Mouse (Mus musculus) testis, adult 2 months (tissue): Measurements from ENCODE around the gene Nos1ap. TPM values are rescaled to one million over a fixed set of nuclear protein-coding genes. Genes with fewer than 3 reads are reported as not detected.

Experiments used
- H3K27ac ChIP-seq: fragments of 200-500 bp; 2 replicates; pipeline ENCODE4 v1.5.1; 2012; ENCODE audit warnings: low read depth, low read length; ENCODE audit not compliant: control insufficient read depth, insufficient read depth
- H3K27me3 ChIP-seq: fragments of 200-500 bp; 2 replicates; pipeline ENCODE4 v1.6.1; 2012; ENCODE audit warnings: mild to moderate bottlenecking, low read length, moderate library complexity; ENCODE audit not compliant: control insufficient read depth, insufficient read depth
- H3K36me3 ChIP-seq: fragments of 200-500 bp; 2 replicates; pipeline ENCODE4 v1.6.1; 2012; ENCODE audit warnings: mild to moderate bottlenecking, low read length; ENCODE audit not compliant: control insufficient read depth, insufficient read depth
- H3K4me1 ChIP-seq: fragments of 200-500 bp; 2 replicates; pipeline ENCODE4 v1.6.1; 2012; ENCODE audit warnings: low read length; ENCODE audit not compliant: control insufficient read depth, insufficient read depth
- H3K4me3 ChIP-seq: fragments of 200-500 bp; 2 replicates; pipeline ENCODE4 v1.5.1; 2012; ENCODE audit warnings: low read depth, mild to moderate bottlenecking, low read length, moderate library complexity, mixed read lengths; ENCODE audit not compliant: control insufficient read depth
- CTCF ChIP-seq: fragments of 200-500 bp; IDR thresholded peaks from 2 replicates; pipeline ENCODE4 v1.5.1; 2012; ENCODE audit warnings: low read depth, mild to moderate bottlenecking, inconsistent platforms, low read length, moderate library complexity; ENCODE audit not compliant: control insufficient read depth, insufficient read depth, insufficient replicate concordance
- POLR2A ChIP-seq: fragments of 200-500 bp; IDR thresholded peaks from 2 replicates; pipeline ENCODE4 v1.6.1; 2012; ENCODE audit warnings: low read depth, mild to moderate bottlenecking, inconsistent platforms, low read length, moderate library complexity; ENCODE audit not compliant: control insufficient read depth
- polyA plus RNA-seq: library from polyadenylated mRNA; depleted of rRNA; stranded (reverse); fragments of >200 nt; gene quantifications from 2 replicates; pipeline ENCODE4 v1.2.3, GENCODE M21; 2012

Nos1ap gene
- polyA plus RNA-seq, 1 experiment: 2.1 TPM

DNA sequence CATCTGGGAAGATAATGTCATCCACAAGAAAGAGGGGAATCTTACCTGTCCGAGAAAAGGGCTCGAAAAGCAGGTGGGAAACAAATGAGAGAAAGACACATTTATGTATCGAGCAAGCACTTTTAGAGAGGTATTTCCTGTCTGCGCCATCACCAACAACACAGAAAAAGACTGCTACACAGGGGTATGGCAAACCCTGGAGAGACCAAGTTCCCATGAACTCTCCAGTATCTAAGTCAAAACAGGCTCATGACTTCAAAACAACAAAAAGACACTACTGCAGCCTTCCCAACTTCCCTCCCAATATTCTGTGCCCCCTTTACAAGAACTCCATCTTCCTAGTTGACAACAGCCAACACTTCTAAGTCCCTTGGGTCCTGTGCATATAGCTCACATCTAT, 283.4 kb downstream of the Nos1ap start, which contains the start of gene Gm7694:
TSS of gene Gm7694 (minus strand) at position 101 of the 400 bp plus-strand sequence.
- no peaks in the 10 kb centered on the region for H3K36me3 ChIP-seq
- H3K27me3 ChIP-seq: no peaks in the 10 kb centered on the region
- TF ChIP-seq POLR2A: no peak
- no peak for TF ChIP-seq CTCF
- no peak within 1 kb of the TSS for H3K27ac ChIP-seq
- no peak within 1 kb of the TSS for H3K4me3 ChIP-seq
- H3K4me1 ChIP-seq: peaks cover 5% of the 10 kb centered on the region

DNA sequence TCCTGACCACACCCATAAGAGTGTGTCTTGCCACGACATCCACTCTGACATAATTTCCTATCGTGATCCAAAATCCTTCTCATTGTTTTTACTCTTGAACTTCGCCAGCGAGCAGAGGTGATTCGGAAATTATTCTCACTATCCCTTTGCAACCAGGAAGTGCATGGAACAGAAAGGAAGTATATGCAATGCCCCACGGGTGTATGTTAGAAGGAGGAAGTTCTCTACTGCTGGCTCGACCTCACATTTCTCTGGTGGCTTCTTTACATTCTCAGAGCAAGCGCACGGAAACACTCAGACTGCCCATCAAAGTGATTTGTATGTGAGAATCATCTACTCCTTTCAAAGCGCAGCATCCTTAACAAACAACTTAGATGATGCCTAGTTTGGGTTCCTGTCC, 284.7 kb downstream of the Nos1ap start:
- TF ChIP-seq CTCF (no peak), POLR2A (no peak)
- Histone ChIP-seq H3K27me3 (no peaks in the 10 kb centered on the region), H3K4me1 (peaks cover 5% of the 10 kb centered on the region), H3K27ac (no peak overlapping the region), H3K4me3 (no peak overlapping the region), H3K36me3 (no peaks in the 10 kb centered on the region)

DNA sequence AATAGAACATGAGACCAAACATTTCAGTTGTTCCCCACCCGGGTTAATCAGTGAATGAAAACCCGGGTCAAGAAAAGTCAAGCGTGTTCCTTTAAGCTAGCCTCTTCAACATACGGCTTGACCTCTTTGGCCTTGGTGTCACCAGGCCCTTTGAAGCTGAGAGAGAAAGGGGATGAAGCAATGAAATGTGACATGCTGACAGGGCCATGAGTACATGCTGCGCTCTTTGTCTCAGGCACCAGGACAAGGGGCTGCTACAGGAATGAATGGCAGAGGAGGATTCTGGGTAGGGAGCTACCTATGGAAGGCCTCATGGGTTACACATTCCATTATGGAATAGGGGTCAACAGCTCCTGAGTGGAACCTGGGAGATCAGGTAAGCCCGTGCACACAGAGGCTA, 286.6 kb downstream of the Nos1ap start:
- no peaks in the 10 kb centered on the region for H3K27me3 ChIP-seq
- no peaks in the 10 kb centered on the region for H3K36me3 ChIP-seq
- peaks cover 5% of the 10 kb centered on the region for H3K4me1 ChIP-seq
- no peak for TF ChIP-seq POLR2A
- no peak for TF ChIP-seq CTCF
- no peak overlapping the region for H3K27ac ChIP-seq
- no peak overlapping the region for H3K4me3 ChIP-seq

DNA sequence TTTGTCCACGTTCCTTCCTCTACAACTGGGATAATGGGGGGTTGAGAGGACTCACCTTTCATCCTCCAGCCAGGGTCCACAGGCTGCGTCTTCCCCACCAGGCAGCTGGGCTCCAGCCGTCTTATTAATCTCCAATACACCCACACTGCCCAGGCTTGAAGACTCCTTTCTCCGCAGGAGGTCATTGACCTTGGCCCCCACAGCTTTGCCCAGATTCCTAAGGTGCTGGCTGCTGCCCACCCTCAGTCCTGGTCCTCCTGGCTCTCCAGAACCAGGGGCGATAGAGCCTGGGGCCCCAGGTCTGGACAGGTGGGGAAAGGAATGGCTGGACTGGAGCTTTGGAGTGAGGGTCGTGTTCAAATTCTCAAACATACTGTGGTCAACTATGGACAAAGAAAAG, 287.2 kb downstream of the Nos1ap start:
- H3K4me3 ChIP-seq: no peak overlapping the region
- peaks cover 5% of the 10 kb centered on the region for H3K4me1 ChIP-seq
- no peak overlapping the region for H3K27ac ChIP-seq
- no peaks in the 10 kb centered on the region for H3K36me3 ChIP-seq
- H3K27me3 ChIP-seq: no peaks in the 10 kb centered on the region
- TF ChIP-seq CTCF (no peak), POLR2A (no peak)

DNA sequence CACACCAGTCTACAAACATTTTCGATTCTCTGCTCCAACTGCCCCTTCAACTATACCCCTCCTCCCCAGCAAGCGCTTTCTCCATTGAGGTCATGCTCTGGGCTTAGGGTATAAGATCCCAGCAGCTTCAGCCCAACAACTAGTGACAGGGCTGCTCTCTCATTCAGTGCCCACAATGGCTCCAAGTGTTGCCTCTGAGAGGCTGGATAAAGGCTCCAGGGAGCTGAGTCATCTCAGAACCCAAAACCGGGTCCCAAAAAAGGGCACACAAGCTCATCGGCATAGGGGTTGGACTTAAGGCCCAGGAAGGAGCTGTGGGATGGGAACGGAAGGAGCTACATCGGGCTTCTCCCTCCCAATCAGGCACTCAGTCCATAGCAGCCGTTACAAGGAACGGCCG, 288.0 kb downstream of the Nos1ap start:
- Histone ChIP-seq H3K4me1 (peaks cover 5% of the 10 kb centered on the region), H3K36me3 (no peaks in the 10 kb centered on the region), H3K27me3 (no peaks in the 10 kb centered on the region), H3K4me3 (no peak overlapping the region), H3K27ac (no peak overlapping the region)
- TF ChIP-seq POLR2A (no peak), CTCF (no peak)

DNA sequence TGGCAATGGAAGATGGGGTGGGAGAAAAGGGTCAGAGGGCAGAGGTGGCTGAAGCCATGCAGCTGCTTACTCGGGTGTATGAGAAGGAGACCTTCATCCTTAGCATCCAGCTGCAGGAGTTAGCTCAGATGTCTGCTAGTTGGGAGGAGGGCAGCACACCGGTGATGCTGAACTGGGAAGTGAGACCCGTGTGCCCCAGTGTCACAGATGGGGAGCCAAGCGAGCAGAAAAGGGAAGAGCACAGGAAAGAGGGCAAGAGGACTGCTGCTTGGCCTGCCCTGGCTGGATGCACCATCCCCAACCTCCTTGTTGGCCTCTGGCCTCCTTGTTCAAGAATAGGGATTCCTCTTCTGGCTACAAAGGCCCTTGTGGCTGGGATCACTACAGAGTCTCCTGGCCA, 290.2 kb downstream of the Nos1ap start:
- Histone ChIP-seq H3K27me3 (no peaks in the 10 kb centered on the region), H3K4me1 (peaks cover 5% of the 10 kb centered on the region), H3K4me3 (no peak overlapping the region), H3K36me3 (no peaks in the 10 kb centered on the region), H3K27ac (no peak overlapping the region)
- TF ChIP-seq CTCF: no peak
- TF ChIP-seq POLR2A: no peak

DNA sequence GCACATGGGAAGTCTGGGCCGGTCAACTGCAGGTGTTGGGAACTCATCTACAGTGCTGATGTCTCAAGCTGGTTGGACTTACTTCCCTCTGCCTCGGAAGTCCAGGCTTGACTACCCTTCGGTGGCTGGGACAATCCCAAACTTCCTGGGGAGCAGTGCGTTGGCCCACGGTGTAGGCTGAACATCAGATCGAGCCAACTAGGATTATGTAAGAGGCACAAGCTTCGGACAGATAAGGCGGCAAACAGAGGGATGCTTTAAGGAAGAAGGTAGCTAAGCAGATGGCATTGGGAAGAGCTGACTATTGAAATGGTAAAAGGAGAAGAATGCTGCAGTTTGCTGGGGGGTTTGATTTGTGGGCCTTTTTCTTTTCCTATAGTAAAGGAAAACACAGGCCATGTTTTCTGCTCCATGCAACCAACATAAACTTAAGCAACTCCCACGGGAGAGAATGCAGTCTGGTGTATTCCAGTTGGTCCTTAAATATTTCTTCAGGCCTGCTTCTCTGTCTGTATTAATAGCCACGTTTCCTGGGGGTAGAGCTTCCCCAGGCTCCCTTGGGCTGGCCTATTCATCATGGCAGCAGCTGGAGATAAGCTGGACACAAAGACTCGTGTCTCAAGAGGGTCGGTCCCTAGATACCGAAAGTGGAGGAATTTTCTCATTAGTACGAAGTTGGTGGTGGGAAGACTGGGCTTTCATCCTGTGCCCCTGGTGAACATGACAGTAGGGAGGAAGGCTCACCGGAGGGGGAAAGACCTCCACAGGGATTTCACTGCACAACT, 294.7 kb downstream of the Nos1ap start:
- no peak for TF ChIP-seq CTCF
- no peak for TF ChIP-seq POLR2A
- no peak overlapping the region for H3K4me3 ChIP-seq
- H3K4me1 ChIP-seq: no peaks in the 10 kb centered on the region
- no peaks in the 10 kb centered on the region for H3K36me3 ChIP-seq
- H3K27ac ChIP-seq: no peak overlapping the region
- no peaks in the 10 kb centered on the region for H3K27me3 ChIP-seq

DNA sequence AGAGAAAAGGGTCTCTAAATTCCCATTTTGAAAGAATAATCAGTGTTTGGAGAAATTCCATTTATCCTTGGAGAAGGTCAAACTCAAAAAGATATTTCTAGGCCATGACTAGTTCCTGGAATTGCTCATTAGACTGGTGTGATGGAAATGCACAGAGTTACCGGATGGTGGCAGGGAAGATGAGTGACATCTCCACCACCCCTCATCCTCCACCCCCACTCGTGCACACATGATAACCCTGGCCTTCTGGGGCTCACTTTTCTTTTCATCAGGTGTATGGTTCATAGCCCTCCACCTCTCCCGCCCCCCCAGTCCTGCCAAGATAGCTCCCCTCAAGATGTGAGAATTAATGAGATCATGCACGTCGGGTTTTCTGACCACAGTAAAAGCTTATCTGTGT, 296.4 kb downstream of the Nos1ap start:
- Histone ChIP-seq H3K4me3 (no peak overlapping the region), H3K27ac (no peak overlapping the region), H3K4me1 (no peaks in the 10 kb centered on the region), H3K27me3 (no peaks in the 10 kb centered on the region), H3K36me3 (no peaks in the 10 kb centered on the region)
- no peak for TF ChIP-seq CTCF
- no peak for TF ChIP-seq POLR2A
